Mouse (Mus musculus): Measurements from ENCODE around the gene Atp23. TPM values are rescaled to one million over a fixed set of nuclear protein-coding genes. Genes with fewer than 3 reads are reported as not detected.

Gene Atp23
- polyA plus RNA-seq, 1 experiment: 3.3 TPM

DNA sequence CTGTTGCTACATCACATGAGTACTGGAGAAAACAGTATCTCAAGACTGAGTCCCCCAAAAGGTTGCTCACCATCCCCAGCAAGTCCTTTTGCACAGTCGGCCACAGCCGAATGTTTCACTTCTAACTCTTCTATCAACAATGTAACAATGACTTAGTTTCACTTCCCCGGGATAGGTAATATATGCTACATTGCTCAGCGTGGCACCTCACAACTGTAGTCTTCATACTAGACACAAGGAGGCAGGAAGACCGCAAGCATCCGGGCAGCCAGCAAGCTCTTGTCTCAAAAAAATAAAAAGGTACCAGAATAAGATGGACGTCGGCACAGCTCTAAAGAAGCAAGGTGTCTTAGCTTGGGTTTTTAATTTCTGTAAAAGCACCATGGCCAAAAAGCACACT lies 35.9 kb downstream of the Atp23 start:
- Histone ChIP-seq H3K27ac (ENCODE audit: control insufficient read depth, insufficient read depth, low read depth, low read length, poor library complexity) (no peak overlapping the region), H3K4me3 (replicated peaks; ENCODE audit: control insufficient read depth, low read depth, low read length) (no peak overlapping the region), H3K4me1 (ENCODE audit: control insufficient read depth, insufficient read depth, low read length) (no peaks in the 10 kb centered on the region)
- TF ChIP-seq CTCF (IDR thresholded peaks at IDR 0.05; ENCODE audit: control insufficient read depth, insufficient read depth, low read length) (no peak), POLR2A (IDR thresholded peaks at IDR 0.05; ENCODE audit: borderline replicate concordance, control insufficient read depth, low read depth, low read length) (no peak)
- WGBS: 74% methylated on average over 8 of the region's 8 CpGs

DNA sequence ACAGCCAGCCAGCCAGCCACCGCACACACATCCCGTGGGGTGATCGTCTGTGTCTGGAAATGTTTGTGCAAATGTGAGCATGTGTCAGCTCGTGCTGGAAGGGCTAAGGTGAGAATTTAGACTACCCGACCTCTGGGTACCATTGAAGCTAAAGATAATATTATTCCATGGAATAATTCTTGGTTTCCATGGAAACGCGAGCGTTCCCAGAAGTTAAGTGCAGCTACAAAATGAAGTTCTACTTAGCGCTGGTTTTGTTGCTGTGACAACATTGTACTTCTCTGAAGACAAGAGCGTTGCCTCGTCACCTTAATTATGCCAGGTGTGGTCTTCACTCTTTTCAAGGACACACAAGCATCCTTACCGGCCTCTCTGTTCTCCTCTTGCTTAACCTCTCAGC lies 39.0 kb downstream of the Atp23 start:
- TF ChIP-seq CTCF (IDR thresholded peaks at IDR 0.05; ENCODE audit: control insufficient read depth, insufficient read depth, low read length): no peak
- no peak for TF ChIP-seq POLR2A (IDR thresholded peaks at IDR 0.05; ENCODE audit: borderline replicate concordance, control insufficient read depth, low read depth, low read length)
- WGBS: 79% methylated on average over 12 of the region's 12 CpGs
- H3K4me3 ChIP-seq (replicated peaks; ENCODE audit: control insufficient read depth, low read depth, low read length): no peak overlapping the region
- H3K27ac ChIP-seq (ENCODE audit: control insufficient read depth, insufficient read depth, low read depth, low read length, poor library complexity): no peak overlapping the region
- no peaks in the 10 kb centered on the region for H3K4me1 ChIP-seq (ENCODE audit: control insufficient read depth, insufficient read depth, low read length)

DNA sequence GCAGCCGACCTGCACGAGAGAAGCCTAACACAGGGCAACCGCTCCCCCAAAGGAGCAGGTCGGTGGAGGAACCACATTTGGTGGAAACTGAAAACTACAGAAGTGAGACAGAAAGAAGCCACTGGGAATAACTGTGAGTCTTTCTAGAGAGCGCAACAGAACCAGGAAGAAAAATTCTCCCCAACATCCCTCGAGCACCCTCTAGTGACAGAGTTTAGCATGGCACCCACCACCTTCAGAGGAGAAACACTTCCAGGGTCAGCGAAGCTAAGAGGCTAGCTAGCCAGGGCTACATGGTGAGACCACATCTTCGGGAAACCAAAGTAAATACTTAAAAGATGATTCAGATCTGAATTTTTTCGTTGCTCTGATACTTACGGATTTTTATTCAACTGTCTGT lies 47.9 kb downstream of the Atp23 start:
- 70% methylated on average over 10 of the region's 10 CpGs for WGBS
- H3K4me1 ChIP-seq (ENCODE audit: control insufficient read depth, insufficient read depth, low read length): no peaks in the 10 kb centered on the region
- no peak overlapping the region for H3K4me3 ChIP-seq (replicated peaks; ENCODE audit: control insufficient read depth, low read depth, low read length)
- peak; percentile 45; the same call in 1 of the 2 replicates for TF ChIP-seq CTCF (IDR thresholded peaks at IDR 0.05; ENCODE audit: control insufficient read depth, insufficient read depth, low read length)
- TF ChIP-seq POLR2A (IDR thresholded peaks at IDR 0.05; ENCODE audit: borderline replicate concordance, control insufficient read depth, low read depth, low read length): no peak
- no peak overlapping the region for H3K27ac ChIP-seq (ENCODE audit: control insufficient read depth, insufficient read depth, low read depth, low read length, poor library complexity)

DNA sequence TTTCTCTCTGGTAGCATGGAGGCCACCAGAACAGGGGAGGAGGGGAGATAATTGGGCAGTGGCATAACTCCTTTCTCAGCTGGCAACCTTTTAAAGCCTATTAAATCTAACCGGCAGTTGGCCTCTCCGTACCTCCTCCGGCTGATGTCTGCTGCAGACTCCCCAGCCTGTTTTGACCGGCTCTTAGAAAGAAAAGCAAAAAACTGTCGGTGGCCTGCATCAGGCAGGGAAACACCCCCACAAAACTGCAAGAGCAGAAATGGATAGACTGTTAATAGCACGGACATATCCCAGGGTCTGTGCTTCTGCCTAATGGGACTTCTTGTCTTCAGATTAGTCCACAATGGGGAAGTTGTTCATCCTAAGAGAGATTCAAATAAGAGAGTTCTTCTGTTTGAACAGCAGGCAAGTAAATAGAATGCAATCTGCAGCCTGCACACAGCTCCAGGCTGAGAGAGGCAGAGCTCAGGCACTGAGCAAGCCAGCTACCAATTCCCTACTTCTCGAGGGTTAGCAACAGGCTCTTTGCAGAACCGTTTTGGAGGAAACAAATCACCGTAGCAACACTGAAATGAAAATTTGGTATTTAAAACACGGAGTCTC lies 55.7 kb downstream of the Atp23 start:
- no peak overlapping the region for H3K4me3 ChIP-seq (replicated peaks; ENCODE audit: control insufficient read depth, low read depth, low read length)

DNA sequence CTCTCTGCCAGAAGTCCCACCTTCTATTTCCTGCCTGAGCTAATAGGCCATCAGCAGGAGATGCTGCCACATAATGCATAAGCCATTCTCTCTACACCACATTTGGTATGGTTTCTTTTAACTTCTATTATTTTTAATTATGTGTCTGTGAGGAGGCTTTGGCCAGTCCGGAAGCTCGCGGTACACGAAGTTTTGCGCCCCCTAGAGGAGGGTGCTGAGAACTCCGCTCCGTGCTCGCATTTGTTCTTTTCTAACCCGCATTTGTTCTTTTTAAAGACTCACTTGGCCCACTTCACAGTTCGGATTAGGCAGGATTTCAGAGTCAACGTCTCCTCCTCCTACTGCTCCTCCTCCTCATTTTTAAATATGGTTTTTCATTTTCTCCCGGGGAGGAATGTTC lies 56.5 kb downstream of the Atp23 start:
- Histone ChIP-seq H3K27ac (ENCODE audit: control insufficient read depth, insufficient read depth, low read depth, low read length, poor library complexity) (no peak overlapping the region), H3K4me3 (replicated peaks; ENCODE audit: control insufficient read depth, low read depth, low read length) (no peak overlapping the region), H3K4me1 (ENCODE audit: control insufficient read depth, insufficient read depth, low read length) (no peaks in the 10 kb centered on the region)
- 58% methylated on average over 12 of the region's 12 CpGs for WGBS
- TF ChIP-seq POLR2A (IDR thresholded peaks at IDR 0.05; ENCODE audit: borderline replicate concordance, control insufficient read depth, low read depth, low read length) (no peak), CTCF (IDR thresholded peaks at IDR 0.05; ENCODE audit: control insufficient read depth, insufficient read depth, low read length) (peak; percentile 34; the same call in 1 of the 2 replicates)

More for the DNA sequence above, 55.7 kb downstream of the Atp23 start:
- TF ChIP-seq CTCF (IDR thresholded peaks at IDR 0.05; ENCODE audit: control insufficient read depth, insufficient read depth, low read length): no peak
- TF ChIP-seq POLR2A (IDR thresholded peaks at IDR 0.05; ENCODE audit: borderline replicate concordance, control insufficient read depth, low read depth, low read length): no peak
- no peaks in the 10 kb centered on the region for H3K4me1 ChIP-seq (ENCODE audit: control insufficient read depth, insufficient read depth, low read length)
- no peak overlapping the region for H3K27ac ChIP-seq (ENCODE audit: control insufficient read depth, insufficient read depth, low read depth, low read length, poor library complexity)
- WGBS: 68% methylated on average over 10 of the region's 10 CpGs

DNA sequence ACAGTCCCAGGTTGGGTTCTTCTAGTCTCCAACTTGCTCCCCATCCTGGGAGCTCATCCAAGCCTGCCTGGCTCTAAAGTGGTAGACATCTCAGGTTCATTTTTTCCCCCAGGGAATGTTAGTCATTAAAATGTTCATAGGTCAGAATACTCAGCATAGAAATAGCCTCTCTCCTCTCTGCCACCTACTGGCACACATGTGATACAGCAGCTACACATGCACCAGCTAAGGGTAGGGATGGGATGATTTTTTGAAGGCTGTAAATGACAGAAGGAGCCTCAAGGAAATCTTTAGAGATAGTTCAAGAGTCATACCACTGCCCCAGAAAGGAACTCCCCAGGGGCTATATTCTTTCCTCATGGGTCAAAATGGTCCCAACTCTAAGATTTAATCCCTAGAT lies 60.9 kb downstream of the Atp23 start:
- no peak overlapping the region for H3K4me3 ChIP-seq (replicated peaks; ENCODE audit: control insufficient read depth, low read depth, low read length)
- H3K4me1 ChIP-seq (ENCODE audit: control insufficient read depth, insufficient read depth, low read length): no peaks in the 10 kb centered on the region
- 0 out of 2 replicates have a peak, but pooled peaks have one; percentile 12 for TF ChIP-seq CTCF (IDR thresholded peaks at IDR 0.05; ENCODE audit: control insufficient read depth, insufficient read depth, low read length)
- TF ChIP-seq POLR2A (IDR thresholded peaks at IDR 0.05; ENCODE audit: borderline replicate concordance, control insufficient read depth, low read depth, low read length): no peak
- no peak overlapping the region for H3K27ac ChIP-seq (ENCODE audit: control insufficient read depth, insufficient read depth, low read depth, low read length, poor library complexity)

DNA sequence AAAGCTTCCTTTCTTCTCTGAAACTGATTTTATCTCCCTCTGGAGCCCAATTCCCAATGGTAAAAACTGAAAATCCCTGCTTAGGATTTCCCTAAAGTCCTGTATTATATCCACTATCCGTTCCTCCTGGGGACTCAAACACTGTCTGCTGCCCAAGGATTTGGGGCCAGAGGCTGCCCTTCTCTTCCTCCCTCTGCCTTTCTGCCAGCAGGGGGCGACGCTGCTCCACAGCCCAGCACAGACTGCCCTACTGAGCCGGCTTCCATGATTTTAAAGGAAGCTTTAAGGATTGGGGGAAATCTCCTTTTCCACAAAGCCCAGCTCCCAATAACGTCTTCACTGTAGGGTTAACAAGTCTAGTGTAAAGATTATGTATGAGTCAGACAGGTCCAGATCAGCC lies 68.1 kb downstream of the Atp23 start:
- no peaks in the 10 kb centered on the region; the same call in 1 of the 2 replicates for H3K4me1 ChIP-seq (ENCODE audit: control insufficient read depth, insufficient read depth, low read length)
- WGBS: 59% methylated on average over 5 of the region's 5 CpGs

DNA sequence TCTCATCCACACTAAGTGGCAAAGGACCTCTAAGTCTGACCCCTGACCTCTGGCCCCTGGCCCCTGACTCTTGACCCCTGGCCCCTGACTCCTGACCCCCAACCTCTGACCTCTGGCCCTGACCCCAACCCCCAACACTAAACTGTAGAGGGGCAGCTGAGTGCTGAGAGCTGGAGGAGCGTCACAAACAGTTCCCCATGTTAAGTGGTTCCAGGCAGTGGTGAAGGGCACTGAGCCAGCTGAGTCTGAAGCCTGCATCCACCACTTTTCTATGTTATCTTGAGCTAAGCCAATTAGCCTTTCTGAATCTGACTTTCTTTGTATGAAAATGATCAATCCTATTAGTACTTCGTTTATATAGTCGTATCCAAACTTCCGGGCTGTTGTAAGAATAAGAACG lies 69.8 kb downstream of the Atp23 start:
- no peak for TF ChIP-seq POLR2A (IDR thresholded peaks at IDR 0.05; ENCODE audit: borderline replicate concordance, control insufficient read depth, low read depth, low read length)
- TF ChIP-seq CTCF (IDR thresholded peaks at IDR 0.05; ENCODE audit: control insufficient read depth, insufficient read depth, low read length): no peak
- H3K27ac ChIP-seq (ENCODE audit: control insufficient read depth, insufficient read depth, low read depth, low read length, poor library complexity): no peak overlapping the region
- no peak overlapping the region for H3K4me3 ChIP-seq (replicated peaks; ENCODE audit: control insufficient read depth, low read depth, low read length)
- 81% methylated on average over 5 of the region's 5 CpGs for WGBS
- H3K4me1 ChIP-seq (ENCODE audit: control insufficient read depth, insufficient read depth, low read length): no peaks in the 10 kb centered on the region; the same call in 1 of the 2 replicates

More for the DNA sequence above, 68.1 kb downstream of the Atp23 start:
- TF ChIP-seq CTCF (IDR thresholded peaks at IDR 0.05; ENCODE audit: control insufficient read depth, insufficient read depth, low read length): peak; percentile 68
- no peak for TF ChIP-seq POLR2A (IDR thresholded peaks at IDR 0.05; ENCODE audit: borderline replicate concordance, control insufficient read depth, low read depth, low read length)
- Histone ChIP-seq H3K27ac (ENCODE audit: control insufficient read depth, insufficient read depth, low read depth, low read length, poor library complexity) (no peak overlapping the region), H3K4me3 (replicated peaks; ENCODE audit: control insufficient read depth, low read depth, low read length) (no peak overlapping the region)

DNA sequence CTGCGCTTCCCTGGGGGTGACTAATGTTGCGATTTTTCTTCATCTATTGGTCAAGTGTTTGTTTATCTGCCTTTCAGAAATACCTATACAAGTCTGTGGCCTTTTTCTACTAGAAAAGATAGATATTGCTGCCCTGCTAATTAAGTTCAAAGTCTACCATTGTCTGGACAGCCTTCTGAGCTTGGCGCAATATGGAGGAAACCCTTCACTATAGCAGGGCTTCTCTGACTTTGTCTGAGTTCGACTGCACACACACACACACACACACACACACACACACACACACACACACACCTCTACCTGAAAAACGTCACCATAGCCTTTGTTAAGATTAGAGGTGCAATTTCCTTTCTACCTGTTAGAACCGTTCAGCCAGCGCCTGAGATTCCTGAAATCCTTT lies 72.5 kb downstream of the Atp23 start:
- no peak overlapping the region for H3K27ac ChIP-seq (ENCODE audit: control insufficient read depth, insufficient read depth, low read depth, low read length, poor library complexity)
- 66% methylated on average over 7 of the region's 7 CpGs for WGBS

More for the DNA sequence above, 72.5 kb downstream of the Atp23 start:
- no peaks in the 10 kb centered on the region; the same call in 1 of the 2 replicates for H3K4me1 ChIP-seq (ENCODE audit: control insufficient read depth, insufficient read depth, low read length)
- TF ChIP-seq POLR2A (IDR thresholded peaks at IDR 0.05; ENCODE audit: borderline replicate concordance, control insufficient read depth, low read depth, low read length) (no peak), CTCF (IDR thresholded peaks at IDR 0.05; ENCODE audit: control insufficient read depth, insufficient read depth, low read length) (no peak)
- no peak overlapping the region for H3K4me3 ChIP-seq (replicated peaks; ENCODE audit: control insufficient read depth, low read depth, low read length)

Measured in bone marrow, adult 2 months (tissue).